Mouse (Mus musculus): ENCODE results near the gene Apold1. TPM values are rescaled to one million over a fixed set of nuclear protein-coding genes. Genes with fewer than 3 reads are reported as not detected.

Gene Apold1
- total RNA-seq, 2 experiments from 2014 or later = 2.7 to 2.8 TPM

GRCm38 (mm10) chr6:135021633-135022032, 40.1 kb downstream of the Apold1 start:
- intact Hi-C loops (cut with DNase I; ENCODE audit: low total_unique reads) = loop anchor here (10.0 kb wide), 1 partner anchor 123 kb away; no protein-coding TSS in a partner anchor
- DNase-seq = no peak

GRCm38 (mm10) chr6:135023379-135023778, 41.9 kb downstream of the Apold1 start:
- no peak for DNase-seq
- intact Hi-C loops (cut with DNase I; ENCODE audit: low total_unique reads) = loop anchor here (10.0 kb wide), 1 partner anchor 121 kb away; no protein-coding TSS in a partner anchor

- intact Hi-C loops (cut with DNase I; ENCODE audit: low total_unique reads) = loop anchor here (10.0 kb wide), 1 partner anchor 120 kb away; no protein-coding TSS in a partner anchor
- no peak for DNase-seq
These were observed 43.4 kb downstream of the Apold1 start for GRCm38 (mm10) chr6:135024781-135025420.

- no peak for DNase-seq
- intact Hi-C loops (cut with DNase I; ENCODE audit: low total_unique reads) = loop anchor here (10.0 kb wide), 1 partner anchor 119 kb away; no protein-coding TSS in a partner anchor
These were observed 44.7 kb downstream of the Apold1 start for GRCm38 (mm10) chr6:135026232-135026631.

- no peak for DNase-seq
- intact Hi-C loops (cut with DNase I; ENCODE audit: low total_unique reads) = loop anchor here (10.0 kb wide), 1 partner anchor 118 kb away; no protein-coding TSS in a partner anchor
These were observed 45.2 kb downstream of the Apold1 start for GRCm38 (mm10) chr6:135026755-135027154.

GRCm38 (mm10) chr6:135029246-135029645, 47.7 kb downstream of the Apold1 start:
- intact Hi-C loops (cut with DNase I; ENCODE audit: low total_unique reads) = loop anchor here (10.0 kb wide), 1 partner anchor 116 kb away; no protein-coding TSS in a partner anchor
- no peak for DNase-seq

Other genes with a start within 250 kb of the Apold1 start
- gene Dusp16, start 189.1 kb upstream of the Apold1 start, total RNA-seq (2021) = 10 to 100 TPM; 13.5 to 14.4 TPM
- 1 to 10 TPM; 3.5 to 5.0 TPM for gene Crebl2, start 151.6 kb upstream of the Apold1 start, total RNA-seq (2021)
- gene Gpr19, start 83.1 kb upstream of the Apold1 start, total RNA-seq (2021) = 1 to 10 TPM; 5.5 to 5.8 TPM
- 10 to 100 TPM; 42.0 to 42.4 TPM for gene Cdkn1b, start 61.3 kb upstream of the Apold1 start, total RNA-seq (2021)
- 10 to 100 TPM; 30.2 to 33.0 TPM for gene Ddx47, start 29.9 kb downstream of the Apold1 start, total RNA-seq (2021)
- under 1 TPM; 0.41 to 0.66 TPM for gene Gprc5a, start 83.9 kb downstream of the Apold1 start, total RNA-seq (2021)
- not detected for gene Gprc5d, start 136.6 kb downstream of the Apold1 start, total RNA-seq (2021)
- 1 to 10 TPM; 2.5 to 3.1 TPM for gene Fam234b, start 216.3 kb downstream of the Apold1 start, total RNA-seq (2021)
- gene Hebp1, start 216.3 kb downstream of the Apold1 start, total RNA-seq (2021) = 10 to 100 TPM in 1 of 2 experiments, 1 to 10 TPM in 1; 9.7 to 10.3 TPM